Mouse (Mus musculus): ENCODE data around the gene Mettl5.

The Mettl5 gene

DNA sequence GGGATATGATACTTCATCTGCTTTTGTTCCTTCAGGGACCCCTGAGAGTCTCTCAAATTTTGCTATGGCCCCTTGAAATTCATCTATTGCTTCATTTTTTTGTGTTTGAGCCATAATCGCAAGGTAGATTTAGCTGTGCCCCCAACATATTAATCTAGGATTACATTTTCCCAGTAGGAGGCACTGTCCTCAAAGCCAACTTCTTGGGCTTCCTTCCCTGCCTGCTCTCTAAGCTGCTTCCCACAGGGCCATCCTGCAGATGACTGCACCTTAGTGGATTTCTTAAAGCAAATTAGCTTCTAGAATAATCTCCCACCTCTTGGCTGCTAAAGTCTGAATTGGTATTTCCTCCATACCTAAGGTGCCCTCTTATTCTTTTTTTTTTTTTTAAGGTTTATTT, 27.5 kb downstream of the Mettl5 start:
- DNase-seq (ENCODE audit: extremely low read depth, low read depth) = peak; percentile 26

DNA sequence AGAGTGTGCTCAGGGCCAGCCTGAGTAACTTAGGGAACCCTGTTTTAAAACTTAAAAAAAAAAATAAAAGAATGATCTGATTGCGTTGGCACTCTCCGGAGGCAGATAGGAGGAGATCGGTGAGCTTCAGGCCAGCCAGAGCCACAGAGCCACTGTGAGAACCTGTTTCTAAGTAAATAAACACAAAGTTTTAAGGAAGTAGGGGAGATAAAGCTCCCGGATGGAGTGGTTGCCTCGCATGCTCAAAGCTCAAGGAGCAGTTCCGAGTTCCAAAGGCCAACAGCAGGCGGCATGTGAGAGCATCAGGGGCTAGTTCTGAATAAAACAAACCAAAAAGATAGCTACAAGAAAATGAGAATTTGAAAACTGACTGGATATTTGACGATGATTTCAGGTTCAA, 29.0 kb downstream of the Mettl5 start:
- peak; percentile 93 for DNase-seq (ENCODE audit: extremely low read depth, low read depth)

DNA sequence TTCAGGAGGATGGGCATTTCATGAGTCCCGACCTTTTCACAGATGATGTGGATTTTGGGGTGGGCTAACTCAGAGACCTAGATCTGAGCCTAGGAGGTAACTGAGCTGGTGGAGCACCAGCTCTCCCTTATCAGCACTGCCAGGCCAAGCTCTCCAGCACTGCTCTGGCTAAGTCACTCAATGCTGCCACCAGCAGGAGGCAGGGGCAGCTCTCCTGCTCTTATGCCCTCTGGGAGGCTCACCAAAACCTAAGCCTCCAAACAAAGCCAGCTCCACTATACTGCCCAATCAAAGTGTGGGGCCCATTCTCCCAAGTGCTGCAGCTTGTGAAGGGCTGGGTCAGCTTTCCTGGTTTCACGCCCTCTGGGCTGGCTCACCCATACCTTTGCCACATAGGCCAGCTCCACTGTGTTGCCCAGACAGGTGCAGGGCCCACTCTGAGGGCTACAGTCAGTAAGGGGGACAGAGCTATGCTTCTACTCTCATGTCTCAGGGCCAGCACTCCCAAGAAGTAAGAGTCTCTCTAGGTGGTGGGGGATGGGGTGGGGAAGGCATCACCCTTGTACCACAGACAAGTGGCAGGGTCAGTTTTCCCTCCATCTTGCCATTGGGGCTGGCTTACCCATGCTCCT, 33.9 kb downstream of the Mettl5 start:
- DNase-seq (ENCODE audit: extremely low read depth, low read depth) = peak; percentile 18

DNA sequence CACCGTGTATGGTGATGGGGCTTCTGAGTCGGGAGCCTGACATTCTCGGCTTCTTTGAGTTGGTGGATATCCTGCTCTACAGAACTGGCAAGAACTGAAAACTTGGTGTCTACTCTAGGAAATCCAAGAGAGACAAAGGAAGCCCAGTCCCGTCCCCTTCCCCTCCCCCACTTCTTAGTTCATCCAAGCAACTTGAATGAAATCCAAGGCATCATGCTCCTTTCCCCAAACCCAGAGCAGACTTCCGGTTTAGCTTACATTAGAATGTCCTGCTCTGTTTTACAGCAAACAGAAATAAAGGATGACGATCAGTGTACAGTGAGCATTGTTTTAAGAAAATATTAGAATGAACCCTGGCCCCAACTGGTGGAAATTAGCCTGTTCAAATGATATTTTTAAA, 36.2 kb downstream of the Mettl5 start:
- DNase-seq (ENCODE audit: extremely low read depth, low read depth) = no peak

DNA sequence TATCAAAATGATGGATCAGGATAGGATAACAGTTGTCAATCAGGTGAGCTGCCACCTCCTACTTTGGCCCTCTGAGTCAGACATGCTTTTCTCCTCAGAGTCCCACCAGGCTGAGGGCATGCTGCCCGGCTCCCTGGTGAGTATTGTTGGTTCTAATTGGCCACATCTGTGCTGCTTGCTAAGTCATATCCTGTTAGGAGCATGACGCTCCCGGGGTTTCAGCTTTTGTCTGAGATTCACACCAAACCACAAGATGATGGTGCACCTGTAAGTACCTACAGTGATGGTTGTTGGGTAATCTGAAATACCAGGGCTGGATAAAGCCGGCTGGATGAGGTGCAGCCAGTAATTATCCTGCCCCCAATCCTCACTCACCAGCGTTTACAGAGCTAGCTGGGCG, 45.2 kb downstream of the Mettl5 start:
- no peak for DNase-seq (ENCODE audit: extremely low read depth, low read depth)

DNA sequence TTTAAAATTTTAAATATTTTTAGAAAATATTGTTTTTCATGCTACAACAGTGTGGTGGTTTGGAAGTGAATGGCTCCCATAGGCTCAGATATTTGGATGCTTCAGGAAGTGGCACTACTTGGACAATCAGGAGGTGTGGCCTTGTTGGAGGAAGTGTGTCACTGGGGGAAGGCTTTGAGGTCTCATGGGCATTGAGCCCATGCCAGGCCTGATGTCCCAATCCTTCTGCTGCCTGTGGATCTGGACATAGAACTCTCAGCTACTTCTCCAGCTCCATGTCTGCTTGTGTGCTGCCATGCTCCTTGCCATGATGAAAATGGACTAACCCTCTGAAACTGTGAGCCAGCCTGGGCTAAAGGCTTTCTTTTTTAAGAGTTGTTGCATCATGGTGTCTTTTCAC, 46.7 kb downstream of the Mettl5 start:
- DNase-seq (ENCODE audit: extremely low read depth, low read depth) = no peak

DNA sequence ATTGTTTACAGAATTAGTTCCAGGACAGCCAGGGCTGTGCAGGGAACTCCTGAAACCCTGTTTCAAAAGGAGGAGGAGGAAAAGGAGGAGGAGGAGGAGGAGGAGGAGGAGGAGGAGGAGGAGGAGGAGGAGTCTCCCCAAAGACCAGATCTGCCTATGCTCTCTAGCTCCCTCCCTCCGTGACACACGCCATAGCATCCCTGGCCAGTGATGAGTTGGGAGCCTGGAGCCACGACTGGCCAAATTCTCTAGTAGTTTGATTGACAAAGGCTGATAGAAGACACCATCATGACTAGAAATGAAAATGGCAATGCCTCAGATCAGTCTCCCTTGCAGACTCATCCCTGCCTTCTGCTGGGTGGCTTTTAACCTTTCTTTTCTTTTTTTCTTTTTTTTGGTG, 47.4 kb downstream of the Mettl5 start:
- no peak for DNase-seq (ENCODE audit: extremely low read depth, low read depth)

DNA sequence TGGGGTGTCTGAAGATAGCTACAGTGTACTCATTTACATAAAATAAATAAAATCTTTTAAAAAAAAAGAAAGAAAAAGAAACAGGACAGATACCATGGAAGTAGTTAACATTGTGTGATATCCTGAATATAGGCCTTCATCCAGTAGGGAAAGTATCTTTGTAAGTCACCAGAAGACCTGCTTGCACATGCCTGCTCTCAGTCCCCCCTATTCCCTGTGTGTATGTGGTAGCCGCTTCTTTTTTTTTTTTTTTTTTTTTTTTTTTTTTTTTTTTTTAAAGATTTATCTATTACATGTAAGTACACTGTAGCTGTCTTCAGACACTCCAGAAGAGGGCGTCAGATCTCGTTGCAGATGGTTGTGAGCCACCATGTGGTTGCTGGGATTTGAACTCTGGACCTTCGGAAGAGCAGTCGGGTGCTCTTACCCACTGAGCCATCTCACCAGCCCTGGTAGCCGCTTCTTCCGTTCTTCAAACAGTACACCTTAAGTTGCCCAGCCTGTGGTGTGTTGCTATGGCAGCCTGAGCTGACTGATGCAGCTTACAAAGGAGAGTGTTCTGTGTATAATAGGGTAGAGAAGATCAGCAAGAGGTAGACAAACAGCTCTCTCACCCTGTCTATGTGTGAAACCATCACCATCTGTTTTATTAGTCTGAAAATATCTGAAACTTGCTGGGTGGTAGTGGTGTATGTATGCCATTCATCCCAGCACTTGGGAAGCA, 48.0 kb downstream of the Mettl5 start:
- DNase-seq (ENCODE audit: extremely low read depth, low read depth) = no peak

DNA sequence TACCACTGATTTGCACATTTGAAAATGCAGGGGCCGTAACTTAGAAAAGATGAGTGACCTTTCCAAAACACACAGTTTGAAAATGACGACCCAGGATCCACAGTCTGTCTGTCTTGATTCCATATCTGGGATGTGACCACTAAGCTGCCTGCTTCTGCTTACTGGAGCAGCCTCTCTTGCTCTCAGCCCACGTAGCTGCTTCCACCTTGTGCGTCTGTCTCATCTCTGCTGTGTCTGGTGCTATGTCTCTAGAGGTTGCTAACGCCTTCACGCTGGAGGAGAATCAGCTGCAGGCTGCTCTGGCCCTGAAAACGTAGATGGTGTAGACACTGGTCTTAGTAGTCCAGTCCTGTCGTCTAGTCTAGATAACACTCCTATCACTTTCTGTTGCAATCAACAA, 55.3 kb downstream of the Mettl5 start:
- DNase-seq (ENCODE audit: extremely low read depth, low read depth) = no peak

DNA sequence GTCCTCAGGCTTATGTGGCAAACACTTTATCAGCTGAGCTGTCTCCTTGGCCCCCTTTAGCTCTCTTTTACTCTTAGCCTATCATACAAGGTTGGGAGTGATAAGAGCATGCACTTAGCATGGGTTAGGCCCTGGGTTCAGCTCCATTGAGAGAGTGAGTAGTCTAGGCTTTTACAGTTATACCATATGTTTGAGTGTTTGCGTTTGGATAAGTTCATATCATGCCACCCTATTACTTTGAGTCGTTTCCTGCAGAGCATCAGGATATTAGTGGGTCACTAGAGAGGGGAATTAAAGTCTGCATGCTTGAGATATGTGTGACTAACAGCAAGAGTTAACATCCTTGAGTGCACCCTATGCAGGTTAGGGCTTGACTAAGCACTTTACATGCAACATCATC, 55.7 kb downstream of the Mettl5 start:
- DNase-seq (ENCODE audit: extremely low read depth, low read depth) = no peak

DNA sequence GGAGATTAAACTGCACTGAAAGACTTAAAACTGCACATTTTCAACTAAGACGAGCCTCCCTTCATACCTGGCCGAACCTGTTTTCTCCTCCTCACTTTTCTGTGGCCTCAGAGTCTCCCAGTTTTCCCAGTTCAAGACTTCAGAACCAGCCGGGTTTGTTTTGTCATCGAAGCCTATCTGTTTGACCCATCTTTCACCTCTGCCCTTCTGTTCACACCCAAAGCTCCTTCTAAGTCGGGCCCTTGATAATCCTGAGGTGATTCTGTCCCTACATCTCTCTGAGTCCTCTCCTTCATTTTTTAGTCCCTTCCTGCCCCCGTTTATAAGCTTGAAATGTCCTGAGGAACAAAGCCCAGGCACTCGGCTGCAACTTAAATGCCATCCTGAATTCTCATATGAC, 57.4 kb downstream of the Mettl5 start:
- DNase-seq (ENCODE audit: extremely low read depth, low read depth) = no peak

DNA sequence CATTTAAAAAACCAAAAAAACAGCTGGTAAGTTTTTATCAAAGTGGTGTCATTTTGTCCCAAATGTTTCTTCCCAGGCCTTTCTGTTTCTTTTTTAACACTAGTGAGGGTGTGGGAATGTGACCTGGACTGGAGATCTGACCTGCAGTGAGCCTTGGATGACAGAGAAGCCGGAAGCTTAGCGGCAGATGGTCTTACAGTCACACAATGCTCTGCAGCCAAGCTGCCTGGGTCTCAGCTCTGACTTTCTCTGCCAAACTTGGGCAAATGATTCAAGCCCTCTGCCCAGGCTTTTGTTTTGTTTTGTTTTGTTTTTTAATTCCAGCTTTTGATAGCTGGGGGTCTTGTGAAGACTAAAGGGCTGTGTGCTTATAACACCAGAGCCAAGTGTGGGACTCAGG, 59.0 kb downstream of the Mettl5 start:
- DNase-seq (ENCODE audit: extremely low read depth, low read depth) = no peak

DNA sequence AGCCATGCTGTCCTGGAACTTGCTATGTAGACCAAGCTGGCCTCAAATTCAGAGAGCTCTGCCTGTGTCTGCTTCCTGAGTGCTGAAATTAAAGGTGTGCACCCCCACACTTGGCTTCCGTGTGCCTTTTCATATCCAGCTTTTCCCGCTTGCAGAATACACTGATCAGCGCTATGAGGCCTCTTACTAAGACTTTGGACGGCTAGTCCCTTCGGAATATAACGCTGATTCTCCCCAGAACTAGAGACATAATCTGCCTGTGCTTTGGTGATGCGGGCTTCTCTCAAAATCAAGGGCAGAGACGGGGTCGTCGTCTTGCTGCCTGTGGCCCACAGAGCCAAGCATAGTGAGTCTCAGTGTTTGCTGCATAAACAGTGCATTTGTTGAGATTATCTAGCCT, 59.5 kb downstream of the Mettl5 start:
- no peak for DNase-seq (ENCODE audit: extremely low read depth, low read depth)

DNA sequence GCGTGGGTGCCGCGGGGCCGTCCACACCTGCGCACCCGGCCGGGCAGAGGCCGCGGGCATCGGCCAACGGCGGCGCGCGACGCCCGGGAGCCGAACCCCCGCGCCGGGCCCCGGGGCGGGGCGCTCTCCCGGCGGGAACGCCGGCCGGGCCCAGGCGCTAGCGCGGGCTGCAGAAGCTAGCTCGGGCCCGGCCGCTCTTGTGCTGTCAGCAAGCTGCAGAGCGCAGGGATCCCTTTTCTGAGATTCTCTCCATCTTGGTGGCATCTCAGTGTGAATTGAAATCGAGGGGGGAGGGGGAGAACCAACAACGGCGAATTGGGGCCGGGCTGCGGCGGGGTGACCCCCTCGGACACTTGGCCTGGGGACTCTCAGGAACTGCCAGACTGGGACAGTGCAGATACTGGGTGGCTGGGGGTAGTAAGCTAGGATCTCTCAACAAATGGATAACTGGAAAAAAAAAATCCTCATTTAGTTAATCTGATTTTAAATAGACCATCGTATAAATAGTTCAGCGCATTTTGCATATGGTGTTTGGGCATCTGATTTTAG, 62.2 kb downstream of the Mettl5 start:
- no peak for DNase-seq (ENCODE audit: extremely low read depth, low read depth)

DNA sequence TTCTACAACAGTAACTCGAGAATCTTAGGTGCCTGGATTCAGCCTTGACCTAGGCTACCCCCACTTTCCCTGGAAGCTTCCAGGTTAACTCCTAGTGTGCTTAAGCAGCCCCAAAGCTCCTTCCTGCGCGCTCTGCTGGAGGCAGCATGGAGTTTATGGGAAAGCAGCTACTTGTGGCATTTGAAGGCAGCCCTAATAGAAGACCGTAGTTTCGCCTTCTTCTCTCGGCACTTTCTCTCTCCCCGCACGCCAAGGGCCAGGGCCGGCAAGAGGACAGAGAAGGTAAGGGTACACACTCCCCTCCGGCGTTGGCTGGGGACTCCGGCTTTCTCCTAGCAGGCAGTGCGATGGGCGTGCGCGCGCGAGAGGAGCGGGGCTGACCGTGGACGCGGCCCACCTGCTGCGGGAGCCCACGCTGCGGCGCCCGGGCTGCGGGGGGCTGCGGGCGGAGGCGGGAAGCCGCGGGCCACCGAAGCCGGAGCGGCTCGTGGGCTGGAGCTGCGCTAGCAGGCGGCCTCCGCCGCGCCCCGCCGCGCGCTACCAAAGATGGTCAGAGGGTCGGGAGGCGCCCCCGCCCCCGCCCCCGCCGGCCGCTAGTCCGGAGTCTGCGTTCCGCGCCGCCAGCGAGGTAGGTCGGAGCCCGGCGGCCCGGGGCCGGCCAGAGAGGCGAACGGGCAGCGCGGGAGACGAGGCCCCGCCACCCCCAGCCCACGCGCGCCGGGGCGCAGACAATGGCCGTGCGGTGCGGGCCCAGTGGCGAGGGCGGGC, 62.9 kb downstream of the Mettl5 start:
- DNase-seq (ENCODE audit: extremely low read depth, low read depth) = peak; percentile 33

DNA sequence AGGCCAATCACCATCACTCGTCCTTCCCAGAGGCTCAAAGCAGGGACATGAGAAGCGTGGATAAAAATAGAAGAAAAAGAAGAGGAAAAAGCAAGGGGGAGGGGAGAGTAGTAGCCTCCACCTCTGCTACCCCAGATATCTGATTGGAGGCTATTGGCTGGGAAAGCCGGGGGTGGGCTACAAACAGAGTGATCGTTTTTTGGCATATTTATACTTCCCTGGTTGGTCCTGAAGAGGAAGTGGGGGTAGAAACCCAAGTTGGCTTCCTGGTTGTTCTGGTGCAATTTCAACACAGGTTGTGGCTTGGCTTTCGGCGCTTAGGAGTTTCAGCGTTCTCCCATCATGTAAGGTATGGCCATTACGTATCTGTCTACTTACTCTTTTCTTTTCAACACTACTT, 63.7 kb downstream of the Mettl5 start, which contains the start of gene Klhl23:
Gene Klhl23, plus strand, starts transcription at position 234 of the 400 bp plus-strand sequence.
- DNase-seq (ENCODE audit: extremely low read depth, low read depth) = peak; percentile 87
